Mouse (Mus musculus): ENCODE measurements around the gene Tmem35b.
A peak's percentile ranks its signal among the peaks of the same experiment; 100 is the strongest.

Gene Tmem35b

DNA sequence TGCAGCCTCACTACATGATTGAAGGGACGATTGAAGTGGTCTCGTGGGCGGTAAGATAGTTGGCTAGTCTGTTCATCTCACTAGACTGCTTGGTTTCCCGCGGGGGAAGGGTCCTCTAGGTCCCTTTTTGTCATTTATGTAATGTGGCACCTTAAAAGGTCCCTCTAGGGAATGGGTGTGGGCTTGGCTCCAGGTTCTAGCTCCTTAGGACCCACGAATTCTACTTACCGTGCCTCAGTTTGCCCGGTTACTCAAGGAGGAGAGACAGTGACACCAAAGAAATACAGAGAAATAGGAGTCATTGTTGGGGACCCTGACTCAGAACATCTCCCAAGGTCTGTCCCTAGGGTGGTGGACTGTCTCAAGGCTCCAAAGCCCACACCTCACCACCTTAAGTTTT is 44.2 kb downstream of the Tmem35b start:
- ATAC-seq (ENCODE audit: insufficient number of reproducible peaks, low FRiP score, low TSS enrichment) = no peak

DNA sequence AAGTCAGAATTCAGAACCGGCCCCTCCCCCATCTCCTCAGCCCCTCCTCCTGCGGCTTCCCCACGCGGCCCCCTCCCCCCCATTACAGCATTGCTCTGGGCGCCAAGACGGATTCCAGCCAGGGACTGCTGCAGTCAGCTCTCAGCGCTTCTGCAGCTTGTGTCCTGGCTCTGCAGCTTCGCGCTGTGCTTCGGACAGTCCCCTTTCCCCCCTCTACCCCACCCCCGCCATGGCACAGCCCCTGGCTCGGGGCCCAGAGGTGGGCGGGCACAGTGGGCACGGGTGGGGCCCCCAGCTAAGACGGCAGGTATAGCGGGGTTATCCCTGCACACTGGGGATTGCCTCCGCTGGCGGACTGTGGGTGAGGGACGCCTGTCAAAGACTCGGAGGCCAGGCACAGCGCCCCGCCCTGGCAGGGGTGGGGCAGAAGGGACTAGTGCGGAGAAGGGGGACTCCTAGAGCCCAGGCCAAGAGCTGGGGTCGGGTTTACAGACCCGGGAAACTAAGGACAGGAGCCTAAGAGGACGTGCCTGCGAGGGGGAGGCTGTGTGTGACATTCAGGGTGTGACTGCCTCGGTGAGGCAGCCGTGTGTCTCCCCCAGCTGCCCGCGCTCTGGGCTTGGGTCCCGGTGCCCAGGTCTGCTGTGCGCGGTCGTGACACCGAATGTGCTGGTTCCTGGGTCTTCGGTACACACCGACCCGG is 44.9 kb downstream of the Tmem35b start:
- ATAC-seq (ENCODE audit: insufficient number of reproducible peaks, low FRiP score, low TSS enrichment) = peak; percentile 63

DNA sequence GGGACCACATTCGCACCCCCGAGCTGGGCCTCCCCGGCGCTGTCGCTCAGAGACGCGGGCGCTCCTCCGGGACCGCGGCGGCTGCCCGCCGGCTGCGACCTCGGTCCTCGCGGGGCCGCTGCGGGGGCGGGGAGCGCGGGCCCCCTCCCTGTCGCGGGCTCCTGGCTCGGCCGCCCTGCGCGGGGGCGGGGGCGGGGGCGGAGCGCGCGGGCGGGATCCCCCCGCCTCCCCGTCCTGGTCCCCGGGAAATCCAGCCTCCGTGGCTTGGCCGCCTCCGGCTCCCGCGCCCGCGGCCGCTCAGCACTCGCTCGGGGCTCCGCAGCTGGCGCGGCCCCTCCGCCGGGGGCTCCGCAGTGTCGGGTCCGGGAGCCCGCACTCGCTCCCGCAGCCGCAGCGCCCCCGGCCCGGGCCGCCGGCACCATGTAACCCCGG is 45.4 kb downstream of the Tmem35b start, which contains the start of gene Dlgap3:
Gene Dlgap3 (plus strand): TSS at position 291 of the 432 bp plus-strand sequence.
- ATAC-seq (ENCODE audit: insufficient number of reproducible peaks, low FRiP score, low TSS enrichment) = peak; percentile 41

DNA sequence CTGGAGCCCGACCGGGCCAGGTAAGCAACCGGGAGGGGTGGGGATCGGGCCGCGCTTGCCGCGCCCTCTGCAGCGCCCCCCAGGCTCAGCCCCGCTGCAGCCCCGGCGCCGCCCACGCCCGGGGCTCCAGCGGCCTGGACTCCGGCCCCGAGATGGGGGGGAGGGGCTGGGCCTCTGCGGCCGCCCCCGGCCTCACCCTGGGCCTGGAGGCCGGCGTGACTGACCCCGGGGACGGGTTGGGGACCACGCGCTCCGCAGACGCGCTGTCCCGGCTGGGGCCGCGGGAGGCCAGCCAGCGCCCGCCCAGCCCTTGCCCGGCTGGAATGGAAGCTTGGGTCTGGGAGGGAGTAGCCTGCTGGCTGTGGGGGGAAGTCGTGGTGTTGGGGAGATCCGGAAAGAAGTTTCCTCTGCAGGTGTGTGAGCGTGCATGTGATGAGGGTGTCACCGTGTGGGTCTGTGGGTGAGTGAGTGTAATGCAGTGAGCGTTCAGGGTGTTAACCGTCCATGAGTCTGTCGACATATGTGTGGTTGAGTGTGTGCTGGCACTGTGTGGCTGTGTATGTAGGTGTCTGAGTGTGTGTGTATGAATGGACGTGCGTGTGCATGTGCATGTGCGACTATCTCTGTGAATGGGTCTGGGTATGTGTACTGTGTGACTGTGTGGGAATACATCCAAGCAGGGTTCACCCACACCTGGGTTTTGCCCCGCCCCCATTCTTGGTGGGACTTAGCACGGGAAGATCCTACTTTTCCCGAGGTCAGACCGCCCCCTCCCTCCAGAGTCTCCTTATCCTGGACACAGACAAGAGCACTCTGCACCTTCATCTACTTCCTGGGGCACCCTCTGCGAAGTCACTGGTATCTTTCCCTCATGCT is 46.1 kb downstream of the Tmem35b start:
- ATAC-seq (ENCODE audit: insufficient number of reproducible peaks, low FRiP score, low TSS enrichment) = peak; percentile 15; the same call in 1 of the 2 replicates

DNA sequence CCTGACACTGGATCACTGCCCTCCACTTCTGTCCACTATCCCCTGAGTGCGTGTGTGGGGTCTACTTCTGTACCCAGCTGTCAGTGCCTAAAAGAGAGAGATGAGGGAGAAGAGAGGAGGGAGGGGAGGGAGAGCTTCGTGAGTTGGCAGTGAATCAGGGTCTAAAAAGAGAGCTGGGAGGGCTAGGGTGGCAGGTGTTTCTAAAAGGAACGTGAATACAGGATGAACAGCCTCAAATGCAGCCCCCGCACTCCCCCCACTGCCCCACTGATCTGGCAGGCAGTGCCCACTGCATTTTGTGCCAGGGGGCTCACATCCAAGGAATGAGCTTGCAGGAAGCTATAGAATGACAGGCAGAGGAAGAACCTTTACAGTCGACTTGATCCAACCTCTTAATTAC is 47.4 kb downstream of the Tmem35b start:
- ATAC-seq (ENCODE audit: insufficient number of reproducible peaks, low FRiP score, low TSS enrichment) = no peak

DNA sequence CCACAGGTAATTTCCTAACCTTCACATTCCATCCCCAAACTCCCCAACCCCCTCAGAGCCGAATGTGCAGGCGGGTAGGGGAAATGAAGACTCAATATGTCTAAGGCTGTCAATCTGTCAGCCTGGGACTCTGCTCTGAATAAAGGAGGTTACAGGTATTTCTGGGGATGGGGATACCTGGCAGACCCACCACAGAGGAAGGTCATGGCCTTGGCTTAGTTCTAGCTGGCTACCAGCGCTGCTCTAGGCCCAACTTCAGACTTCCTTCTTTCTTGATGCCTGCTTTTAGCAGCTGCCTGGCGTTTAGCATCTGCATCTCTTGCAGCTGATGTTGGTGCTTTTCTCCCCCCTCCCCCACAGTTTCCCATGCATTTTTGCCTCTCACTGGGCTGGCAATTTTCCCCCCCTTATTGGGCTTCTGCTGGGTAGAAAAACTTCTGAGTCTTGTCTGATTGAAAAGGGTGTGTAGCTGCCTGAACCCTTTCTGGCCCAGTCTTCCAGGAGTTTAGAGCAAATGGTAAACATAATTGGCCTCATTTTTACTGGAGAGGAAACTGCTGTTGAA is 47.9 kb downstream of the Tmem35b start:
- ATAC-seq (ENCODE audit: insufficient number of reproducible peaks, low FRiP score, low TSS enrichment) = no peak

DNA sequence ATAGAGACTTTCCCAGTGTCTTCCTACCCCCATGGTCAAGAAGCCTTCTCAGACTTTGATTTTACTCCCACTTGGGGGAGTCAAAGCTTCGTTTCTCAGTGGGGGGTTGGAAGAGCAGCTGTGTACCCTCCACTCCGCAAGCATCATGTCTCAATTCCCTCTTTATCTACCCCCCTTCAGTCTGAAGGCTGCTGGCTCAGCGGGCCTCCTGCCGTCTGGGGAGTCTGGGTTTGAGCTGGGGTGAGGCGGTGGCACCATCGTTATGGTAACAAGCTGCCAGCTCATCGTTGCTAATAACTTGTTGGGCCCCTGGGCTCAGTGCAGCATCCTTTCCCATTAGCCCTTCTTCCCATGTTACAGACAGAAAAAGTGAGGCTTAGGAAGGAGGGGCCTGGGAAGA is 48.6 kb downstream of the Tmem35b start:
- ATAC-seq (ENCODE audit: insufficient number of reproducible peaks, low FRiP score, low TSS enrichment) = no peak

DNA sequence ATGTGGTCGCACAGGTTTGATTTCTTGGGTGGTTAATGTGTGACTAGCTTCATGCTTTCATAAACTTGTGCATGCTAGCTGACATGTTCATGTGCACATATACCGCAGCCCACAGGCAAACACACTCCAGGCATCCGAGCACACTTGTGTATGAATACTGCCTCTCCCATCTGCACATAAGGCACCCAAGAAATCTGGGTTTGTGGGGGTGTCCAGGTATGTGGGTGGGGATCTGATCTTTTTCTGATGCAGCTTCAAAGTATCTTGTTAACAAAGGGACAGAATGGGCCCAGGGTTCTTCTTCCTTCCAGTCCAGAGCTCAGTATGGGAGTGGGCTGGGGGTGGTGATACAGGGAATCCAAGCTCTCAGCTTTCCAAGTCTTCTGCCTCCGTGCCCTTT is 49.1 kb downstream of the Tmem35b start:
- no peak for ATAC-seq (ENCODE audit: insufficient number of reproducible peaks, low FRiP score, low TSS enrichment)

DNA sequence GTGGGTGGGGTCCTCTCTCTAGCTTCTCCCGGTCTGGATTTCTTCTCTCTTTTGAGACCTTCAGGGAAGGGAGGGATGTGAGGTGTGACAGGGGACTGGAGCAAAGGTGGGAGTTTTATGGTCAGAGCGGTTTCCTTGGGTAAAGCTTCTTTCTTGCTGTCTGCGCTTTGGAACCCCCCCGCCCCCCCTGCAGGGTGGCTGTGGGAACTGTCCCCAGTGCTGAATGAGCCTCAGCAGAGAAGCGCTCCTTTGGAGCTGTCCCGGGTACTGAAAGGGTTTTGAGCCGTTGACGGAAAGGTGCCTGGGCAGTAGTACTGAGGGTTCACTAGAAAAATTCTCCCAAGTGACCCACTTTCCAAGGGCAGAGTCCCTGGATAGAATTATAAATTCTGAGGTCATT is 50.0 kb downstream of the Tmem35b start:
- no peak for ATAC-seq (ENCODE audit: insufficient number of reproducible peaks, low FRiP score, low TSS enrichment)

DNA sequence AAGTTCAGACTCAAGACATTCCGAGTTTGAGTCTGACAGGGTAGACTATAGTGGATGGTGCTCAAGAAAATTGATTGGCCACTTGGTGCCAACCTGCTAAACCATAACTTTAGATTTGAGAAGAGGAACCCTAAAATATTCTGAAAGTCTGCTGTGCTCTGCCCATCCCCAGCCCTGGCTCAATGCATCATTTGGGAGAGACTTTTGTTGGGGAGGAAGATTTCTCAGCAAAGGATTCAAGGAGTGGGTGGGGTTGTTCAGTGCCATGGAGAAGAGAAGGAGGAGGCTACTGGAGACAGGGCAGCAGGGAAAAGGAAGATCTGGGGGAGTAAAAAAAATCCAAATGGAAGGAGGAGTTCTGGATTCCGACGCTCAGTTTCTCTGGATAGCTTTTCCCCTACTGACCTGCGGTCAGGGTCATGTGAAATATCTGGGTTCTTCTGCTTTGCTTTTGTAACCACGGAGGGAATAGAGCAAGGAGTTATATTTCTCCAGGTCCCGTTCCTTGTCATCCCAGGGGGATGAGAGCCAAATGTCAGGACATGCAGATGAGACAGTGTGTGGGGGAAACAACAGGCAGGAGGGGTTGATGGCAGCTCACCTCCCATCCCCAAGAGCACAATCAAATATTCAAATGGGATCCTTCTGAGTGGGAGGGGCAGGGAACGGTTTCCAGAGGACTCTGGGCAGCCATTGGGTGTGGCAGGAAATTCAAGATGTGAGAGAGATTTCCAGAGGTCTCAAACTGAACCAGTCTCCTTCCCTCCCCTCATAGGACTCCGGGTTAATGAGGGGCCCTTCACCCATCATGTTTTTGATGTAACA is 50.8 kb downstream of the Tmem35b start:
- no peak for ATAC-seq (ENCODE audit: insufficient number of reproducible peaks, low FRiP score, low TSS enrichment)

DNA sequence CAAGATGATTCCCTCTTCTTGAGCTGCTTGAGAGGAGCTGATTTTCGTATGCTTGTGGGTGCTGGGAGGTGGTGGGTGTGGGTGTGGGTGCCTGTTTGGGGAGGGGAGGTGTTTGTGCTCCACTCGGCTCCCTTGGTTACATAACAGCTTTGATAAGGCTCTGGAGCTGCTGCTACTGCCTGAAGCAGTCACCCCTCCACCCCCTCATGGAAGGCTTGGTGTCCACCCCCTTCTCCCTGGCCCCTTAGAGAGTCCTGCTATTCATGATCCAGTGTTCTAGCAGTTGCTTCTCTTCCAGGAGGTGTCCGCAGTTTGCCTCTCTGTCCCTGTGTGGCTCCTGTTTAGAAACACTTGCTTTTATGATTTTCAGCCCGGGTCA is 51.4 kb downstream of the Tmem35b start:
- ATAC-seq (ENCODE audit: insufficient number of reproducible peaks, low FRiP score, low TSS enrichment) = no peak

DNA sequence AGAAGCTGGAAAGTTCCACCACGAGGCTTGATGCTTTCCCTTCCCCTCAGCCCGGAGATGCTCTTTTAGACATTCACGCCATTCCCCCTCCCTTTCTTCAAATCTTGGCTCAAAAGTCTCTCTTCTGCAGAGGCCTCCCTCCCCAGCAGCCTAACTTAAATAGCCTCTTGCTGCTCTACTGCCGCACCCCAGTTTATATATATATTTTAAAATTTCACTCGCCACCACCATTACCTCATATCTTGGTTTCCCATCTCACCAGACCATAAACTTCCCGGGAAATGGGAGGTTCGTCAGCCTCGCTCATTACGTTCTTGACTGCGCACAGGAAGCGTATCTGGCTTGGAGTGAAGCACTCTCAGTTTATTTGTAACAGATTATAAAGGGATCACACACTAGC is 54.5 kb downstream of the Tmem35b start:
- ATAC-seq (ENCODE audit: insufficient number of reproducible peaks, low FRiP score, low TSS enrichment) = no peak

DNA sequence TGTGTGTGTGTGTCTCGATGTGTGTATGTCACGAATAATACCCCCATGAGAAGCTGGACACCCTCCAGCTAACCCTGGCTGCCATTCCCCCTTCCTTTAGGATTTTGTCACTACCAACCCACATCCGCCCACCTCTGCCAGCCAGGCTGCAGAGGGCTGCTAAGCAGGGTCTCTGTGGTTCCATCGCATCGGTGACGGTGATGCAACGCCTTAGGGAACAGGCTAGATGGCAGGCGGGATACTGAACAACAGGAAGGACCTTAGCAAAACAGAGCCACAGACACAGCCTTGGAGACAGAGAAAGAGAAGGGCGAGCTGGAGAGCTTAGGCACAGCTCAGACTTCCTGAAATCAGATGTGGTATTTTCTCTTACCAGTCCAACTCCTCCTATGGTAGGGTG is 55.2 kb downstream of the Tmem35b start:
- no peak for ATAC-seq (ENCODE audit: insufficient number of reproducible peaks, low FRiP score, low TSS enrichment)

All from cerebellum, adult (tissue).